Mouse (Mus musculus): ENCODE data around the gene Skp1a.

Skp1a gene

GRCm38 (mm10) chr11:52277433-52278150 is 45.8 kb downstream of the Skp1a start:
- no peak for DNase-seq (ENCODE audit: low read depth, low spot score)

- DNase-seq (ENCODE audit: low read depth, low spot score), result no peak
Measured at GRCm38 (mm10) chr11:52278164-52278563, 46.4 kb downstream of the Skp1a start.

- DNase-seq (ENCODE audit: low read depth, low spot score), result no peak
Measured at GRCm38 (mm10) chr11:52278991-52279390, 47.2 kb downstream of the Skp1a start.

GRCm38 (mm10) chr11:52279611-52280145 is 47.9 kb downstream of the Skp1a start:
- DNase-seq (ENCODE audit: low read depth, low spot score), result no peak

- DNase-seq (ENCODE audit: low read depth, low spot score), result no peak
Measured at GRCm38 (mm10) chr11:52280566-52281455, 49.0 kb downstream of the Skp1a start.

GRCm38 (mm10) chr11:52281568-52282328 is 50.0 kb downstream of the Skp1a start:
- DNase-seq (ENCODE audit: low read depth, low spot score), result no peak

GRCm38 (mm10) chr11:52282420-52282773 is 50.6 kb downstream of the Skp1a start:
- no peak for DNase-seq (ENCODE audit: low read depth, low spot score)

GRCm38 (mm10) chr11:52282774-52283595 is 51.2 kb downstream of the Skp1a start, which contains the start of gene Tcf7:
TSS of gene Tcf7 (minus strand) at chr11:52283014.
- DNase-seq (ENCODE audit: low read depth, low spot score), result peak; percentile 54

- DNase-seq (ENCODE audit: low read depth, low spot score), result no peak
Measured at GRCm38 (mm10) chr11:52283596-52284571, 52.1 kb downstream of the Skp1a start.

GRCm38 (mm10) chr11:52286301-52286957 is 54.6 kb downstream of the Skp1a start:
- no peak for DNase-seq (ENCODE audit: low read depth, low spot score)

- DNase-seq (ENCODE audit: low read depth, low spot score), result no peak
Measured at GRCm38 (mm10) chr11:52286958-52287305, 55.1 kb downstream of the Skp1a start.

GRCm38 (mm10) chr11:52292346-52292745 is 60.6 kb downstream of the Skp1a start:
- DNase-seq (ENCODE audit: low read depth, low spot score), result no peak

GRCm38 (mm10) chr11:52292894-52293293 is 61.1 kb downstream of the Skp1a start:
- DNase-seq (ENCODE audit: low read depth, low spot score), result no peak

GRCm38 (mm10) chr11:52294103-52294502 is 62.3 kb downstream of the Skp1a start:
- no peak for DNase-seq (ENCODE audit: low read depth, low spot score)
